Mouse (Mus musculus) MEL (cell line): Measurements from ENCODE around the gene Gm20388. TPM values are rescaled to one million over a fixed set of nuclear protein-coding genes. Genes with fewer than 3 reads are reported as not detected.
"Not testable (repeated sequence)": the region's sequence is repeated elsewhere in the genome, so short reads cannot be mapped to it uniquely, and the experiment has no call there.

Experiments
- DNase-seq: peaks from one replicate; pipeline ENCODE4 v3.0.0; 2011; ENCODE audit warnings: low read depth, low spot score
- H3K27ac ChIP-seq: 2 replicates; pipeline ENCODE4 v1.5.1; 2012; ENCODE audit warnings: low read depth, mild to moderate bottlenecking, control low read depth, low read length, moderate library complexity; ENCODE audit not compliant: control insufficient read depth
- H3K27me3 ChIP-seq, 2 experiments: fragments of 150-350 bp in 1 of 2; sonication (generic) in 1 of 2; 2 replicates each; pipeline ENCODE4 v1.6.1; 2012; ENCODE audit warnings: low read length in 2 of 2, mild to moderate bottlenecking in 2 of 2, improper control_type of control experiment in 1 of 2, moderate library complexity in 1 of 2; ENCODE audit not compliant: insufficient read depth in 2 of 2, control insufficient read depth in 1 of 2
- H3K36me3 ChIP-seq, 2 experiments: 2 replicates each; pipeline ENCODE4 v1.6.1; 2012 to 2014; ENCODE audit warnings: low read length in 2 of 2, improper control_type of control experiment in 1 of 2, inconsistent platforms in 1 of 2, mild to moderate bottlenecking in 1 of 2; ENCODE audit not compliant: insufficient read depth in 2 of 2, control insufficient read depth in 1 of 2
- H3K4me1 ChIP-seq, 2 experiments: fragments of 150-350 bp in 1 of 2; sonication (generic) in 1 of 2; 2 replicates each; pipeline ENCODE4 v1.6.1; 2012; ENCODE audit warnings: low read length in 2 of 2, improper control_type of control experiment in 1 of 2, mild to moderate bottlenecking in 1 of 2; ENCODE audit not compliant: insufficient read depth in 2 of 2, control insufficient read depth in 1 of 2
- H3K4me3 ChIP-seq, 2 experiments: fragments of 150-350 bp in 1 of 2; sonication (generic) in 1 of 2; 2 replicates each; pipeline ENCODE4 v1.5.1; 2012; ENCODE audit warnings: low read depth in 2 of 2, low read length in 2 of 2, mild to moderate bottlenecking in 2 of 2, moderate library complexity in 2 of 2, control low read depth in 1 of 2, improper control_type of control experiment in 1 of 2; ENCODE audit not compliant: control insufficient read depth in 1 of 2, insufficient read depth in 1 of 2
- H3K79me2 ChIP-seq: 2 replicates; pipeline ENCODE4 v1.6.1; 2012; ENCODE audit warnings: mild to moderate bottlenecking, low read length, moderate library complexity; ENCODE audit not compliant: control insufficient read depth, poor library complexity, insufficient read depth
- H3K9ac ChIP-seq: 2 replicates; pipeline ENCODE4 v1.6.1; 2012; ENCODE audit warnings: low read depth, mild to moderate bottlenecking, control low read depth, low read length, moderate library complexity; ENCODE audit not compliant: control insufficient read depth, poor library complexity, severe bottlenecking
- H3K9me3 ChIP-seq: fragments of 150-350 bp; sonication (generic); replicated peaks from 2 replicates; pipeline ENCODE4 v1.6.1; 2012; ENCODE audit warnings: mild to moderate bottlenecking, low read length, improper control_type of control experiment, moderate library complexity; ENCODE audit not compliant: insufficient read depth
- BHLHE40 ChIP-seq: IDR thresholded peaks from 2 replicates; pipeline ENCODE4 v1.6.1; 2012; ENCODE audit warnings: low read depth, mild to moderate bottlenecking, inconsistent platforms, low read length, improper control_type of control experiment, borderline replicate concordance
- CHD1 ChIP-seq: IDR thresholded peaks from 2 replicates; pipeline ENCODE4 v1.6.1; 2012; ENCODE audit warnings: low read depth, mild to moderate bottlenecking, inconsistent platforms, low read length, improper control_type of control experiment
- CHD2 ChIP-seq: IDR thresholded peaks from 2 replicates; pipeline ENCODE4 v1.6.1; 2011; ENCODE audit warnings: low read length, improper control_type of control experiment
- EP300 ChIP-seq, 2 experiments: IDR thresholded peaks; 2 replicates each; pipeline ENCODE4 v1.6.1; 2011; ENCODE audit warnings: improper control_type of control experiment in 2 of 2, low read length in 2 of 2, low read depth in 1 of 2, mild to moderate bottlenecking in 1 of 2
- ETS1 ChIP-seq: IDR thresholded peaks from 2 replicates; pipeline ENCODE4 v1.6.1; 2012; ENCODE audit warnings: low read depth, mild to moderate bottlenecking, inconsistent platforms, low read length, improper control_type of control experiment, moderate library complexity
- GABPA ChIP-seq: IDR thresholded peaks from 2 replicates; pipeline ENCODE4 v1.6.1; 2012; ENCODE audit warnings: low read depth, mild to moderate bottlenecking, inconsistent platforms, low read length, improper control_type of control experiment, moderate library complexity
- GATA1 ChIP-seq: IDR thresholded peaks from 2 replicates; pipeline ENCODE4 v1.6.1; 2011; ENCODE audit warnings: low read depth, low read length, improper control_type of control experiment
- HCFC1 ChIP-seq: IDR thresholded peaks from 2 replicates; pipeline ENCODE4 v1.6.1; 2012; ENCODE audit warnings: low read depth, mild to moderate bottlenecking, inconsistent platforms, low read length, improper control_type of control experiment, moderate library complexity
- KAT2A ChIP-seq: conservative IDR thresholded peaks from 2 replicates; pipeline ENCODE4 v1.6.1; 2012; ENCODE audit warnings: low read depth, low read length, improper control_type of control experiment, inconsistent platforms
- MAFK ChIP-seq: IDR thresholded peaks from 2 replicates; pipeline ENCODE4 v1.6.1; 2011; ENCODE audit warnings: low read depth, mild to moderate bottlenecking, low read length, improper control_type of control experiment, borderline replicate concordance
- MEF2A ChIP-seq: IDR thresholded peaks from 2 replicates; pipeline ENCODE4 v1.6.1; 2014; ENCODE audit warnings: low read depth, mild to moderate bottlenecking, inconsistent platforms, low read length, improper control_type of control experiment; ENCODE audit not compliant: poor library complexity, insufficient replicate concordance, severe bottlenecking; ENCODE audit errors: extremely low read depth
- MXI1 ChIP-seq: IDR thresholded peaks from 2 replicates; pipeline ENCODE4 v1.6.1; 2011; ENCODE audit warnings: mild to moderate bottlenecking, low read depth, low read length, improper control_type of control experiment
- NRF1 ChIP-seq: IDR thresholded peaks from 2 replicates; pipeline ENCODE4 v1.6.1; 2014; ENCODE audit warnings: low read depth, mild to moderate bottlenecking, inconsistent platforms, low read length, improper control_type of control experiment, moderate library complexity; ENCODE audit not compliant: poor library complexity, insufficient read depth, severe bottlenecking
- POLR2A ChIP-seq, 2 experiments: IDR thresholded peaks; 2 replicates each; pipeline ENCODE4 v1.6.1; 2011 to 2012; ENCODE audit warnings: low read length in 2 of 2, mild to moderate bottlenecking in 2 of 2, control low read depth in 1 of 2, improper control_type of control experiment in 1 of 2, low read depth in 1 of 2, moderate library complexity in 1 of 2; ENCODE audit not compliant: control insufficient read depth in 1 of 2, insufficient read depth in 1 of 2, poor library complexity in 1 of 2
- POLR2AphosphoS5 ChIP-seq: IDR thresholded peaks from 2 replicates; pipeline ENCODE4 v1.6.1; 2012; ENCODE audit warnings: low read depth, borderline replicate concordance, mild to moderate bottlenecking, inconsistent platforms, low read length, moderate library complexity, mixed read lengths
- RAD21 ChIP-seq: IDR thresholded peaks from 2 replicates; pipeline ENCODE4 v1.6.1; 2011; ENCODE audit warnings: mild to moderate bottlenecking, low read depth, low read length, improper control_type of control experiment
- RCOR1 ChIP-seq: IDR thresholded peaks from 2 replicates; pipeline ENCODE4 v1.6.1; 2012; ENCODE audit warnings: low read depth, mild to moderate bottlenecking, inconsistent platforms, low read length, improper control_type of control experiment
- TBP ChIP-seq: IDR thresholded peaks from 2 replicates; pipeline ENCODE4 v1.8.0; 2011; ENCODE audit warnings: low read depth, low read length, improper control_type of control experiment
- USF1 ChIP-seq: IDR thresholded peaks from 2 replicates; pipeline ENCODE4 v1.6.1; 2014; ENCODE audit warnings: low read depth, mild to moderate bottlenecking, inconsistent platforms, low read length, improper control_type of control experiment, moderate library complexity
- ZC3H11A ChIP-seq: IDR thresholded peaks from 2 replicates; pipeline ENCODE4 v1.6.1; 2012; ENCODE audit warnings: low read depth, mild to moderate bottlenecking, inconsistent platforms, low read length, improper control_type of control experiment
- ZKSCAN1 ChIP-seq: IDR thresholded peaks from 2 replicates; pipeline ENCODE4 v1.6.1; 2012; ENCODE audit warnings: low read depth, mild to moderate bottlenecking, inconsistent platforms, low read length, improper control_type of control experiment, moderate library complexity
- ZNF384 ChIP-seq: IDR thresholded peaks from 2 replicates; pipeline ENCODE4 v1.6.1; 2012; ENCODE audit warnings: low read depth, mild to moderate bottlenecking, inconsistent platforms, low read length, improper control_type of control experiment
- polyA plus RNA-seq, 2 experiments: library from polyadenylated mRNA; stranded (reverse) in 1 of 2; unstranded in 1 of 2; fragments of >175 nt in 1 of 2; fragments of >200 nt in 1 of 2; gene quantifications; 2 replicates each; pipeline versions ENCODE4 v1.2.1 to v1.2.4; 2012; ENCODE audit warnings: low replicate concordance in 2 of 2, low read depth in 1 of 2; ENCODE audit not compliant: insufficient read length in 2 of 2, insufficient read depth in 1 of 2, missing spikeins in 1 of 2
- total RNA-seq: library from RNA; depleted of rRNA; stranded (reverse); fragments of 300-350 nt; gene quantifications from 2 replicates; pipeline ENCODE4 v1.2.3, GENCODE M21; 2012

Gm20388 gene
- total and polyA plus RNA-seq, 3 experiments, result 11.1 to 17.8 TPM; not detected in 1

- H3K27ac ChIP-seq, H3K9me3 ChIP-seq, H3K9ac ChIP-seq, H3K27me3 ChIP-seq, H3K4me3 ChIP-seq, DNase-seq, H3K36me3 ChIP-seq, H3K4me1 ChIP-seq: not testable (repeated sequence)
- peaks cover 16% of the 10 kb centered on the region for H3K79me2 ChIP-seq
These were observed 3563.9 kb downstream of the Gm20388 start for GRCm38 (mm10) chr8:123474549-123474948.

- H3K27ac ChIP-seq, result peak overlapping the region; percentile 75
- no peaks in the 10 kb centered on the region for H3K27me3 ChIP-seq
- H3K79me2 ChIP-seq, result peaks cover 24% of the 10 kb centered on the region
- peak overlapping the region; percentile 84 for H3K9ac ChIP-seq
- H3K9me3 ChIP-seq, result no peaks in the 10 kb centered on the region
- peaks cover 0 to 8% of the 10 kb centered on the region in 2 experiments; a peak in 3 of 4 replicates for H3K4me1 ChIP-seq
- H3K36me3 ChIP-seq, result peaks cover 3 to 5% of the 10 kb centered on the region in 2 experiments; a peak in 2 of 4 replicates
- TF ChIP-seq RCOR1 (no peak), POLR2A (IDR thresholded peaks at IDR 0.05; ENCODE audit: control insufficient read depth in 1 of 2, insufficient read depth in 1 of 2, low read depth in 1 of 2, low read length in 2 of 2, poor library complexity in 1 of 2) (no peak), MXI1 (no peak), MAFK (no peak), EP300 (IDR thresholded peaks at IDR 0.05; ENCODE audit: low read depth in 1 of 2, low read length in 2 of 2) (no peak), NRF1 (no peak), TBP (no peak), BHLHE40 (no peak), GATA1 (no peak), KAT2A (no peak)
- TF ChIP-seq, all 39 proteins: peak for 0
- DNase-seq, result peak; percentile 73
- peak overlapping the region; percentile 71 to 76 for H3K4me3 ChIP-seq
These were observed 3566.5 kb downstream of the Gm20388 start for GRCm38 (mm10) chr8:123476911-123477736.

GRCm38 (mm10) chr8:123477737-123478258, 3567.2 kb downstream of the Gm20388 start, which contains the start of gene Afg3l1:
TSS of gene Afg3l1 (plus strand) at chr8:123477903.
- H3K27me3 ChIP-seq, result no peaks in the 10 kb centered on the region
- peaks cover 0 to 8% of the 10 kb centered on the region in 2 experiments; a peak in 3 of 4 replicates for H3K4me1 ChIP-seq
- peak within 1 kb of the TSS; percentile 84 for H3K9ac ChIP-seq
- H3K27ac ChIP-seq, result peak within 1 kb of the TSS; percentile 85
- H3K36me3 ChIP-seq, result peaks cover 3 to 5% of the 10 kb centered on the region in 2 experiments; a peak in 2 of 4 replicates
- DNase-seq, result peak; percentile 89
- peak within 1 kb of the TSS; percentile 71 to 76 for H3K4me3 ChIP-seq
- peaks cover 24% of the 10 kb centered on the region for H3K79me2 ChIP-seq
- no peaks in the 10 kb centered on the region for H3K9me3 ChIP-seq
- peak; percentile 86 to 98 for TF ChIP-seq POLR2A (IDR thresholded peaks at IDR 0.05; ENCODE audit: control insufficient read depth in 1 of 2, insufficient read depth in 1 of 2, low read depth in 1 of 2, low read length in 2 of 2, poor library complexity in 1 of 2)
- TF ChIP-seq RAD21, result no peak
- TF ChIP-seq USF1, result no peak
- TF ChIP-seq CHD1, result no peak
- TF ChIP-seq GATA1, result no peak
- TF ChIP-seq ZNF384, result no peak
- no peak for TF ChIP-seq MAFK
- no peak for TF ChIP-seq POLR2AphosphoS5
- TF ChIP-seq CHD2, result no peak
- no peak for TF ChIP-seq ETS1
- TF ChIP-seq HCFC1, result peak; percentile 83
- TF ChIP-seq ZC3H11A, result no peak
- TF ChIP-seq KAT2A, result no peak; the same call in 1 of the 2 replicates
- TF ChIP-seq ZKSCAN1, result no peak
- no peak for TF ChIP-seq GABPA
- no peak for TF ChIP-seq MEF2A
